Mouse (Mus musculus) liver, embryonic 12.5 days (tissue): ENCODE results near the gene Chchd4. TPM values are rescaled to one million over a fixed set of nuclear protein-coding genes. Genes with fewer than 3 reads are reported as not detected.

Source experiments
- ATAC-seq: fragments of 200-750 bp; cut with Nextera tagmentation; 2 replicates; pipeline ENCODE4 v1.8.0; 2017; ENCODE audit warnings: moderate number of reproducible peaks, mild to moderate bottlenecking, moderate library complexity
- H3K27ac ChIP-seq: fragments of 300-500 bp; sonication (generic); 2 replicates; pipeline ENCODE4 v1.5.1; 2016; ENCODE audit warnings: mild to moderate bottlenecking
- H3K27me3 ChIP-seq: fragments of 300-500 bp; sonication (generic); replicated peaks from 2 replicates; pipeline ENCODE4 v1.6.1; 2016; ENCODE audit warnings: mild to moderate bottlenecking, moderate library complexity
- H3K36me3 ChIP-seq: fragments of 300-500 bp; sonication (generic); 2 replicates; pipeline ENCODE4 v1.6.1; 2016; ENCODE audit warnings: mild to moderate bottlenecking, moderate library complexity
- H3K4me1 ChIP-seq: fragments of 300-500 bp; sonication (generic); 2 replicates; pipeline ENCODE4 v1.6.1; 2016
- H3K4me2 ChIP-seq: fragments of 300-500 bp; sonication (generic); 2 replicates; pipeline ENCODE4 v1.6.1; 2016; ENCODE audit warnings: mild to moderate bottlenecking, moderate library complexity
- H3K4me3 ChIP-seq: fragments of 300-500 bp; sonication (generic); 2 replicates; pipeline ENCODE4 v1.5.1; 2016; ENCODE audit warnings: mild to moderate bottlenecking, moderate library complexity
- H3K9ac ChIP-seq: fragments of 300-500 bp; sonication (generic); 2 replicates; pipeline ENCODE4 v1.6.1; 2016; ENCODE audit warnings: mild to moderate bottlenecking, moderate library complexity
- H3K9me3 ChIP-seq: fragments of 300-500 bp; sonication (generic); replicated peaks from 2 replicates; pipeline ENCODE4 v1.6.1; 2016; ENCODE audit warnings: mild to moderate bottlenecking, moderate library complexity
- WGBS: fragments of 180-500 bp; shearing (Covaris S2); methylation state at CpG from one replicate; pipeline ENCODE4 v1.1.7; 2016; ENCODE audit not compliant: insufficient replicate concordance; 5-methylcytosine and 5-hydroxymethylcytosine counted together
- polyA plus RNA-seq: library from polyadenylated mRNA; unstranded; fragments of >200 nt; fragmentation: Nextera tagmentation; extraction: Ambion mirVana; gene quantifications from 2 replicates; pipeline ENCODE4 v1.2.1, GENCODE M21; 2016

Gene Chchd4
- polyA plus RNA-seq, 1 experiment from 2014 or later: 31.5 TPM

DNA sequence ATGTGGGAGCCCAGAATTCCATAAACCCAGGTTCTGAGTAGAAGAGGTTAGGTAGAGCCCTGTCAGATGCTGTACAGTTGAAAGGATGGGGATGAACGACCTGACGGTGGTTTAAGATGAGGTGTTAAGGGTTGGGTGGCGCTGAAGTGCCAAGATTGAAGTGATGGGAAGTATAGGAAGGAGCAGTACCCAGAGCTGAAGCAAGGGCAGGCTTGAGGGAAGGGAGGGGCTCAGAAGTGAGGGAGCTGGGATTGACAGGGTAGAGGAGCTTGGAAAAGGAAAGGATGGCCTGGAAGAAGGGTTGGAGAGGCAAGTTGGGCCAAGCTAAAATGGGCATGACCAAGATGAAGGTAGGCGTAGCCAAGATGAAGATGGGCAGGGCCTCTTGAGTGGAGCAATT lies 51.7 kb downstream of the Chchd4 start:
- no peak overlapping the region for H3K4me3 ChIP-seq
- H3K36me3 ChIP-seq: no peaks in the 10 kb centered on the region
- no peaks in the 10 kb centered on the region for H3K9me3 ChIP-seq
- no peak overlapping the region for H3K27ac ChIP-seq
- 64% methylated on average over 4 of the region's 4 CpGs for WGBS
- no peak for ATAC-seq
- no peak overlapping the region for H3K4me2 ChIP-seq
- H3K4me1 ChIP-seq: no peaks in the 10 kb centered on the region
- H3K9ac ChIP-seq: no peak overlapping the region
- peaks cover 27% of the 10 kb centered on the region for H3K27me3 ChIP-seq

GRCm38 (mm10) chr6:91417291-91417845 lies 56.0 kb downstream of the Chchd4 start:
- H3K36me3 ChIP-seq: no peaks in the 10 kb centered on the region
- H3K4me3 ChIP-seq: no peak overlapping the region
- no peak for ATAC-seq
- peaks cover 65% of the 10 kb centered on the region for H3K27me3 ChIP-seq
- H3K9me3 ChIP-seq: no peaks in the 10 kb centered on the region
- no peak overlapping the region for H3K9ac ChIP-seq
- 58% methylated on average over 5 of the region's 5 CpGs for WGBS
- no peak overlapping the region for H3K27ac ChIP-seq
- H3K4me1 ChIP-seq: no peaks in the 10 kb centered on the region
- no peak overlapping the region for H3K4me2 ChIP-seq

GRCm38 (mm10) chr6:91416146-91416545 lies 57.2 kb downstream of the Chchd4 start:
- WGBS: 59% methylated on average over 4 of the region's 4 CpGs
- Histone ChIP-seq H3K27me3 (peaks cover 68% of the 10 kb centered on the region), H3K4me3 (no peak overlapping the region), H3K9ac (no peak overlapping the region), H3K36me3 (no peaks in the 10 kb centered on the region), H3K27ac (no peak overlapping the region), H3K4me2 (no peak overlapping the region), H3K9me3 (no peaks in the 10 kb centered on the region), H3K4me1 (0 out of 2 replicates have a peak, but pooled peaks cover 5% of the 10 kb centered on the region)
- ATAC-seq: no peak

DNA sequence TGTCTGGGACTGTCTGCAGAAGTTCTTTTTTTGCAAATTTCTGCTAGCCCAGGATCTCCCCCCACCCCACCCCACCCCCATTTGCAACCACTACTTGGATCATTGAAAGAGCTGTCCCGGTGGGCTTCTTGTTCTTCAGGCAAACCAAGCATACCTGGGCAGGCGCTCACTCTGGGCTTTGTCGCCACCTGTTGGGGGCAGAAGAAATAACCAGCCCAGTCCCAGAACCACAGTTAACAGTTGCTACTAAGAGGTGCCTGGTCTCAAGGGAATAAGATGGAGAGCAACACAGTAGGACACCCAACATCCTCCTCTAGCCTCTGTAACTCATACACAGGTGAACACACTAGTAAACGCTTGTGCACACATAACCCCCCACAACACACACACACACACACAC lies 58.5 kb downstream of the Chchd4 start:
- Histone ChIP-seq H3K4me3 (no peak overlapping the region), H3K36me3 (no peaks in the 10 kb centered on the region), H3K4me1 (0 out of 2 replicates have a peak, but pooled peaks cover 12% of the 10 kb centered on the region), H3K9ac (no peak overlapping the region), H3K4me2 (no peak overlapping the region), H3K27me3 (peaks cover 76% of the 10 kb centered on the region), H3K27ac (no peak overlapping the region), H3K9me3 (no peaks in the 10 kb centered on the region)
- no peak for ATAC-seq
- WGBS: 5% methylated on average over 4 of the region's 4 CpGs

Other genes starting within 250 kb of the Chchd4 start
- 0.04 TPM in 1 of 2 replicates, not detected in the other for gene Wnt7a, start 62.2 kb downstream of the Chchd4 start, polyA plus RNA-seq
- 17.3 and 18.2 TPM in 2 replicates for gene Tmem43, start 157 bp upstream of the Chchd4 start, polyA plus RNA-seq
- gene Xpc, start 42.3 kb upstream of the Chchd4 start, polyA plus RNA-seq: 7.7 and 8.3 TPM in 2 replicates
- 179 and 189 TPM in 2 replicates for gene Lsm3, start 42.4 kb upstream of the Chchd4 start, polyA plus RNA-seq
- gene Slc6a6, start 210.5 kb upstream of the Chchd4 start, polyA plus RNA-seq: 22.1 and 24.9 TPM in 2 replicates